Comparison of ENCODE assay signal across 23 mouse cellular contexts in the genomic region with DNA sequence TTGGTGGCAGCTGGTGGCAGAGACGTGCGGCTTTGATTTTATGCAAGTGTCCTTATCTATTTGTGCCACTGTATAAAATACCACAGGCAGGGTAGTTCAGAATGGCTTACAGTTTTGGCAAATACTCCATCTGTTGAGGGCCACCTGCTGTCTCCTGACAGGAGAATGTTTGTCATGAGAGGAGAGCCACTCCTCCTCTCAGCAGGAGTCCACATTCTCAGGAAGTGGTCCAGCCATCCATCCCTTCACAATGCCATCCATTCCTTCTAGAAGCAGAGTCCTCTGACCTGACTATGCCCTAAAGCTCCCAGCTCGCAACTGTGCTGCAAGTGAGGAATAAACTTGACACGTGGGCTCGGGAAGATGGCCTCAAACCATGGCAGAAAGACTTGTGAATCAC. TPM values are rescaled to one million over a fixed set of nuclear protein-coding genes. Genes with fewer than 3 reads are reported as not detected.
DNase-seq lines count a peak whose midpoint lies in the region; ATAC-seq and TF ChIP-seq lines count a peak whose summit lies in the region.
"Had no signal": no experiment of that assay in that cellular context is flagged by ENCODE, and none has a peak within 500 bp of the region (broad histone marks: within the 10 kb centered on the region; RNA-seq: fewer than 3 reads in every experiment).

No protein-coding gene starts in this region.

- no peaks in the 10 kb centered on the region for H3K27me3 ChIP-seq in hindbrain, postnatal 0 days (ENCODE audit: insufficient read depth, low read length)
- H3K27me3 ChIP-seq in hindbrain, embryonic 12.5 days: no peaks in the 10 kb centered on the region
- H3K27me3 ChIP-seq in forebrain, embryonic 10.5 days (ENCODE audit: poor library complexity, severe bottlenecking): no peaks in the 10 kb centered on the region
- H3K27me3 ChIP-seq: CH12.LX; embryonic facial prominence, embryonic 13.5 days; heart, embryonic 12.5 days had no signal

- 0 out of 2 replicates have a peak, but pooled peaks have one; percentile 40 for ATAC-seq in hindbrain, postnatal 0 days
- ATAC-seq in hindbrain, embryonic 12.5 days (ENCODE audit: low FRiP score): no peak

- peak overlapping the region; percentile 32; the same call in 1 of the 2 replicates for H3K27ac ChIP-seq in hindbrain, postnatal 0 days
- H3K27ac ChIP-seq in hindbrain, embryonic 12.5 days: no peak overlapping the region
- no peak overlapping the region for H3K27ac ChIP-seq in ES-E14 (ENCODE audit: insufficient read depth, low read depth, low read length, poor library complexity, severe bottlenecking)
- H3K27ac ChIP-seq in forebrain, embryonic 10.5 days: no peak overlapping the region
- H3K27ac ChIP-seq: embryonic facial prominence, embryonic 13.5 days; stomach, postnatal 0 days had no signal

- H3K9me3 ChIP-seq in hindbrain, postnatal 0 days (ENCODE audit: low read length): no peaks in the 10 kb centered on the region
- H3K9me3 ChIP-seq in hindbrain, embryonic 12.5 days (replicated peaks): no peaks in the 10 kb centered on the region
- no peaks in the 10 kb centered on the region for H3K9me3 ChIP-seq in ES-E14 (ENCODE audit: control insufficient read depth, insufficient read depth, low read depth, low read length)
- no peaks in the 10 kb centered on the region for H3K9me3 ChIP-seq in forebrain, embryonic 10.5 days
- H3K9me3 ChIP-seq: embryonic facial prominence, embryonic 13.5 days; heart, embryonic 12.5 days had no signal

- no peak for TF ChIP-seq CTCF in hindbrain, postnatal 0 days (IDR thresholded peaks at IDR 0.05; ENCODE audit: low read depth)
- TF ChIP-seq CTCF in brain, embryonic 14.5 days (IDR thresholded peaks at IDR 0.05; ENCODE audit: borderline replicate concordance, extremely low read depth, insufficient read depth, insufficient read length): no peak

- H3K36me3 ChIP-seq in hindbrain, postnatal 0 days (ENCODE audit: insufficient read depth, low read length): no peaks in the 10 kb centered on the region
- no peaks in the 10 kb centered on the region for H3K36me3 ChIP-seq in hindbrain, embryonic 12.5 days
- H3K36me3 ChIP-seq in ES-E14 (ENCODE audit: control insufficient read depth, insufficient read depth, low read length, poor library complexity, severe bottlenecking): no peaks in the 10 kb centered on the region
- H3K36me3 ChIP-seq in forebrain, embryonic 10.5 days (replicated peaks): no peaks in the 10 kb centered on the region
- H3K36me3 ChIP-seq: embryonic facial prominence, embryonic 13.5 days; heart, embryonic 12.5 days had no signal

- WGBS in hindbrain, postnatal 0 days: 21% methylated on average over 5 of the region's 5 CpGs
- 51% methylated on average over 5 of the region's 5 CpGs for WGBS in hindbrain, embryonic 12.5 days
- 75% methylated on average over 5 of the region's 5 CpGs for WGBS in forebrain, embryonic 10.5 days

- H3K4me2 ChIP-seq in hindbrain, postnatal 0 days (ENCODE audit: low read depth, low read length): no peak overlapping the region
- H3K4me2 ChIP-seq in hindbrain, embryonic 12.5 days (replicated peaks): no peak overlapping the region
- H3K4me2 ChIP-seq: embryonic facial prominence, embryonic 13.5 days; heart, embryonic 12.5 days; liver, embryonic 11.5 days had no signal

- no peak overlapping the region for H3K9ac ChIP-seq in hindbrain, postnatal 0 days (replicated peaks; ENCODE audit: low read length)
- H3K9ac ChIP-seq in hindbrain, embryonic 12.5 days: no peak overlapping the region
- no peak overlapping the region for H3K9ac ChIP-seq in ES-E14 (ENCODE audit: insufficient read depth, low read depth, low read length, poor library complexity, severe bottlenecking)
- H3K9ac ChIP-seq: embryonic facial prominence, embryonic 13.5 days; heart, embryonic 12.5 days had no signal

- H3K4me1 ChIP-seq in hindbrain, postnatal 0 days (ENCODE audit: insufficient read depth, low read length): 0 out of 2 replicates have a peak, but pooled peaks cover 6% of the 10 kb centered on the region
- peaks cover 6% of the 10 kb centered on the region; the same call in 1 of the 2 replicates for H3K4me1 ChIP-seq in hindbrain, embryonic 12.5 days
- H3K4me1 ChIP-seq in ES-E14 (ENCODE audit: control insufficient read depth in 2 of 2, insufficient read depth in 2 of 2, low read length in 2 of 2, poor library complexity in 1 of 2): peaks cover 0 to 10% of the 10 kb centered on the region in 2 experiments; a peak in 2 of 4 replicates
- peaks cover 4% of the 10 kb centered on the region; the same call in 1 of the 2 replicates for H3K4me1 ChIP-seq in forebrain, embryonic 10.5 days
- H3K4me1 ChIP-seq: embryonic facial prominence, embryonic 13.5 days; heart, embryonic 12.5 days had no signal

- peak; percentile 40 for DNase-seq in hindbrain, postnatal 0 days (ENCODE audit: low spot score)
- DNase-seq in ES-E14 (ENCODE audit: low read depth, low spot score): peak; percentile 36
- peak; percentile 33 for DNase-seq in brain, embryonic 14.5 days (ENCODE audit: low read depth)
- DNase-seq in cerebellum, postnatal 10 days: peak; percentile 56 to 66
- DNase-seq in urinary bladder, postnatal 25 days (ENCODE audit: low spot score): no peak
- DNase-seq in frontal cortex, postnatal 14 days (ENCODE audit: low spot score in 2 of 2): no peak
- no peak for DNase-seq in forebrain, embryonic 10.5 days (ENCODE audit: extremely low spot score, low spot score)
- DNase-seq: adrenal gland, postnatal 14 days; gastrocnemius, postnatal 10 days; heart, adult 11 months; heart, postnatal 14 days; kidney, adult 11 months; kidney, postnatal 10 days; lung, adult 18-20 months; lung, postnatal 14 days; midbrain, embryonic 14.5 days; right cerebral cortex, postnatal 4 days had no signal

- H3K4me3 ChIP-seq in hindbrain, postnatal 0 days (ENCODE audit: low read length): no peak overlapping the region
- no peak overlapping the region for H3K4me3 ChIP-seq in hindbrain, embryonic 12.5 days
- H3K4me3 ChIP-seq in ES-E14 (ENCODE audit: insufficient read depth in 1 of 2, low read depth in 1 of 2, low read length in 2 of 2, poor library complexity in 1 of 2, severe bottlenecking in 1 of 2): no peak overlapping the region
- H3K4me3 ChIP-seq in forebrain, embryonic 10.5 days: no peak overlapping the region
- H3K4me3 ChIP-seq: embryonic facial prominence, embryonic 13.5 days; heart, embryonic 12.5 days had no signal

- TF ChIP-seq POLR2A in brain, embryonic 14.5 days (IDR thresholded peaks at IDR 0.05; ENCODE audit: borderline replicate concordance, extremely low read depth, insufficient read depth, insufficient read length, poor library complexity, severe bottlenecking): no peak

- in situ Hi-C loops in ES-E14 (cut with MboI; ENCODE audit: low sequenced_read_pairs in 2 of 2, unreplicated experiment in 2 of 2): no loop called here

TF ChIP-seq in ES-E14, 5 proteins besides CTCF, POLR2A, EP300 and RAD21:
- TF ChIP-seq ZNF384 (IDR thresholded peaks at IDR 0.05; ENCODE audit: low read depth, low read length): no peak
- TF ChIP-seq CHD2 (IDR thresholded peaks at IDR 0.05; ENCODE audit: low read depth, low read length): no peak
- TF ChIP-seq ZC3H11A (IDR thresholded peaks at IDR 0.05; ENCODE audit: borderline replicate concordance, low read depth, low read length): no peak
- TF ChIP-seq HCFC1 (IDR thresholded peaks at IDR 0.05; ENCODE audit: borderline replicate concordance, insufficient read depth, low read length): no peak
- no peak for TF ChIP-seq MAFK (IDR thresholded peaks at IDR 0.05; ENCODE audit: insufficient read depth, low read depth, low read length)

RNA-seq across cellular contexts. Expression of gene Trim9, which starts 12.2 kb away (rescaled TPM):
- total RNA-seq in hindbrain, postnatal 0 days (2014; rRNA removed): 214 and 239 TPM in 2 replicates
- 102 and 105 TPM in 2 replicates for polyA plus RNA-seq in hindbrain, postnatal 0 days (2015; fragmentation: Nextera tagmentation; extraction: Ambion mirVana)
- polyA plus RNA-seq in hindbrain, embryonic 12.5 days (2016; fragmentation: Nextera tagmentation; extraction: Ambion mirVana): 25.6 and 27.8 TPM in 2 replicates
- 0.04 and 0.11 TPM in 2 replicates for total RNA-seq in ES-E14 (2012; rRNA removed)
- 57.3 and 85.7 TPM in 2 replicates for polyA plus RNA-seq in brain, embryonic 14.5 days (2012; rRNA removed)
- polyA plus RNA-seq in forebrain, embryonic 10.5 days (2016; fragmentation: Nextera tagmentation; extraction: Ambion mirVana): 8.7 and 10.1 TPM in 2 replicates
- total RNA-seq: CH12.LX had no signal

Comparison
In these comparisons a context has a peak if more than half of its experiments do, and no peak if none do; other contexts are left out.
1. DNase-seq: peak in hindbrain, postnatal 0 days (single experiment), ES-E14 (single experiment), brain, embryonic 14.5 days (single experiment) and cerebellum, postnatal 10 days (2 of 2); none in urinary bladder, postnatal 25 days (single experiment), frontal cortex, postnatal 14 days (0 of 2) and forebrain, embryonic 10.5 days (single experiment).